Mouse (Mus musculus): Measurements from ENCODE around the gene Vmn2r115. TPM values are rescaled to one million over a fixed set of nuclear protein-coding genes. Genes with fewer than 3 reads are reported as not detected.

Gene Vmn2r115
- total RNA-seq (2023) = not detected

GRCm38 (mm10) chr17:23343441-23343840 is at the start of gene Vmn2r115:
Gene Vmn2r115, plus strand, starts transcription at chr17:23343741.

GRCm38 (mm10) chr17:23312437-23312836 is 31.1 kb upstream of the Vmn2r115 start, which contains the start of gene Vmn2r114:
Gene Vmn2r114, minus strand, starts transcription at chr17:23312537.

GRCm38 (mm10) chr17:23384304-23384703 is 40.8 kb downstream of the Vmn2r115 start, which contains the start of gene Vmn2r116:
Gene Vmn2r116, plus strand, starts transcription at chr17:23384604.

Other genes with a start within 250 kb of the Vmn2r115 start
- gene Zfp40, start 150.5 kb upstream of the Vmn2r115 start, total RNA-seq (2023) = 1 to 10 TPM; 2.6 to 2.8 TPM
- gene Vmn2r114, start 31.2 kb upstream of the Vmn2r115 start, total RNA-seq (2023) = not detected
- gene Vmn2r116, start 40.9 kb downstream of the Vmn2r115 start, total RNA-seq (2023) = not detected
- not detected for gene Vmn2r117, start 136.0 kb downstream of the Vmn2r115 start, total RNA-seq (2023)
- 1 to 10 TPM; 2.6 TPM for gene Zfp213, start 220.5 kb downstream of the Vmn2r115 start, total RNA-seq (2023)

Measured in neutrophil, adult 83 days (primary cell).